Mouse (Mus musculus): Measurements from ENCODE around the gene Pgs1. TPM values are rescaled to one million over a fixed set of nuclear protein-coding genes. Genes with fewer than 3 reads are reported as not detected.

The Pgs1 gene
- 37.5 and 41.8 TPM in 2 replicates for polyA plus RNA-seq (2015; fragmentation: Nextera tagmentation; extraction: Ambion mirVana)

GRCm38 (mm10) chr11:117986126-117987031 lies at the start of gene Pgs1:
Gene Pgs1, plus strand, starts transcription at chr11:117986292.
- H3K4me1 ChIP-seq (ENCODE audit: insufficient read depth, low read length): peaks cover 29% of the 10 kb centered on the region
- H3K27ac ChIP-seq (ENCODE audit: low read length): peak within 1 kb of the TSS; percentile 35; the same call in 1 of the 2 replicates
- peak within 1 kb of the TSS; percentile 92 for H3K9ac ChIP-seq (replicated peaks; ENCODE audit: low read length)
- no peaks in the 10 kb centered on the region for H3K36me3 ChIP-seq (ENCODE audit: insufficient read depth, low read length)
- peak within 1 kb of the TSS; percentile 89 for H3K4me2 ChIP-seq (replicated peaks; ENCODE audit: low read depth, low read length)
- no peaks in the 10 kb centered on the region for H3K27me3 ChIP-seq (ENCODE audit: insufficient read depth, low read length)
- peak within 1 kb of the TSS; percentile 98 for H3K4me3 ChIP-seq (ENCODE audit: low read length)
- no peaks in the 10 kb centered on the region for H3K9me3 ChIP-seq (ENCODE audit: low read length)
- peak; percentile 82 for ATAC-seq (ENCODE audit: low FRiP score, low TSS enrichment)
- 6% methylated on average over 50 of the region's 51 CpGs for WGBS

DNA sequence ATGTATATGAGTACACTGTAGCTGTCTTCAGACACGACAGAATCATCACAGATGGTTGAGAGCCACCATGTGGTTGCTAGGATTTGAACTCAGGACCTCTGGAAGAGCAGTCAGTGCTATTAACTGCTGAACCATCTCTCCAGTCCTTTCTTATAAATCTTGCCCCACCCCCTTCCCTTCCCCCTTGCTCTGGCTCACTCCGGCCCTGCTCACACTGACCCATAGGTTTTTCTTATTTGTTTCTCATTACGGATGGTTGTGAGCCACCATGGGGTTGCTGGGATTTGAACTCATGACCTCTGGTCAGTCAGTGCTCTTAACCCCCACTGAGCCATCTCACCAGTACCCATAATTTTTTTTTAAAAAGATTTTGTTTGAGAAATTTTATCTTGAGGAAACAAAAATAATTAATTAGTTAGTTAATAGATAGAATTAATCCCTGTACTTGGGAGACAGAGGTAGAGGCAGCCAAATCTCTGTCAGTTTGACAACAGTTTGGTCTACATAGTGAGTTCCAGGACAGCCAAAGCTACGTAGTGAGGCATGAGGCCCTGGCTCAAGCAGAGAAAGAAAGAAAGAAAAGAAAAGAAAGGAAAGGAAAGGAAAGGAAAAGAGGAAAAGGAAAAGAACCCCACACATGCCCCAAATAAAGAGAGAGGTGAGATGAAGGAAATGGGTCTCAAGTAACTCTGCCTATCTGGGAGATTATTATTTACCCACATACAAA lies 46.9 kb upstream of the Pgs1 start:
- no peak for ATAC-seq (ENCODE audit: low FRiP score, low TSS enrichment)
- Histone ChIP-seq H3K4me1 (ENCODE audit: insufficient read depth, low read length) (peaks cover 45% of the 10 kb centered on the region), H3K36me3 (ENCODE audit: insufficient read depth, low read length) (no peaks in the 10 kb centered on the region), H3K4me3 (ENCODE audit: low read length) (no peak overlapping the region), H3K9ac (replicated peaks; ENCODE audit: low read length) (no peak overlapping the region), H3K27me3 (ENCODE audit: insufficient read depth, low read length) (no peaks in the 10 kb centered on the region), H3K4me2 (replicated peaks; ENCODE audit: low read depth, low read length) (peak overlapping the region; percentile 14; the same call in 1 of the 2 replicates), H3K27ac (ENCODE audit: low read length) (peak overlapping the region; percentile 82), H3K9me3 (ENCODE audit: low read length) (no peaks in the 10 kb centered on the region)
- WGBS: 38% methylated on average over 4 of the region's 4 CpGs

GRCm38 (mm10) chr11:117939741-117940285 lies 46.3 kb upstream of the Pgs1 start:
- 2% methylated on average over 7 of the region's 7 CpGs for WGBS
- Histone ChIP-seq H3K27me3 (ENCODE audit: insufficient read depth, low read length) (no peaks in the 10 kb centered on the region), H3K27ac (ENCODE audit: low read length) (peak overlapping the region; percentile 82), H3K9ac (replicated peaks; ENCODE audit: low read length) (0 out of 2 replicates have a peak overlapping the region, but pooled peaks have one; percentile 3), H3K9me3 (ENCODE audit: low read length) (no peaks in the 10 kb centered on the region), H3K36me3 (ENCODE audit: insufficient read depth, low read length) (no peaks in the 10 kb centered on the region), H3K4me3 (ENCODE audit: low read length) (no peak overlapping the region), H3K4me1 (ENCODE audit: insufficient read depth, low read length) (peaks cover 38% of the 10 kb centered on the region), H3K4me2 (replicated peaks; ENCODE audit: low read depth, low read length) (peak overlapping the region; percentile 14)
- peak; percentile 76 for ATAC-seq (ENCODE audit: low FRiP score, low TSS enrichment)

DNA sequence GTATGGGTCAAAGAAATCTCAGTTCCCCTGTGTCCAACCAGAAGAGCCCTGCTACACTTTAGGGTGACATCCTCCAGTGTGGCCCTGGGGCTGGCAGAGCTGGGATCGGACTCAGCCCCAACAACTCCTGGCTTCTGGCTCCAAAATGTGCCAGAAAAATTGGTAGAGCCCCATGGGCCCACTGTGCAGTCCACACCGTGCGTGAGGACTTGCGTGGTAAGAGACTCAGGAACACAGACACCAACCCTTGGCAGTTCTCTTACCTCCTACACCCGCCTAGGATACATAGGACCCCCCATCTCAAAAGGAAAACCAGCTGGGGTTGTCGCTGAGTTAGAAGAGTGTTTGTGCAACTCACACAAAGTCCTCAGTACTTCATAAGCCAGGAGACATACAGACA lies 45.2 kb upstream of the Pgs1 start:
- WGBS: 88% methylated on average over 6 of the region's 6 CpGs
- H3K36me3 ChIP-seq (ENCODE audit: insufficient read depth, low read length): no peaks in the 10 kb centered on the region
- no peaks in the 10 kb centered on the region for H3K9me3 ChIP-seq (ENCODE audit: low read length)
- peaks cover 32% of the 10 kb centered on the region for H3K4me1 ChIP-seq (ENCODE audit: insufficient read depth, low read length)
- ATAC-seq (ENCODE audit: low FRiP score, low TSS enrichment): no peak
- H3K4me2 ChIP-seq (replicated peaks; ENCODE audit: low read depth, low read length): no peak overlapping the region
- no peak overlapping the region for H3K4me3 ChIP-seq (ENCODE audit: low read length)
- peak overlapping the region; percentile 82; the same call in 1 of the 2 replicates for H3K27ac ChIP-seq (ENCODE audit: low read length)
- H3K27me3 ChIP-seq (ENCODE audit: insufficient read depth, low read length): no peaks in the 10 kb centered on the region
- no peak overlapping the region for H3K9ac ChIP-seq (replicated peaks; ENCODE audit: low read length)

GRCm38 (mm10) chr11:117941325-117941834 lies 44.7 kb upstream of the Pgs1 start:
- no peaks in the 10 kb centered on the region for H3K36me3 ChIP-seq (ENCODE audit: insufficient read depth, low read length)
- no peaks in the 10 kb centered on the region for H3K9me3 ChIP-seq (ENCODE audit: low read length)
- peaks cover 32% of the 10 kb centered on the region for H3K4me1 ChIP-seq (ENCODE audit: insufficient read depth, low read length)
- H3K4me3 ChIP-seq (ENCODE audit: low read length): no peak overlapping the region
- H3K27me3 ChIP-seq (ENCODE audit: insufficient read depth, low read length): no peaks in the 10 kb centered on the region
- H3K9ac ChIP-seq (replicated peaks; ENCODE audit: low read length): no peak overlapping the region
- no peak for ATAC-seq (ENCODE audit: low FRiP score, low TSS enrichment)
- H3K4me2 ChIP-seq (replicated peaks; ENCODE audit: low read depth, low read length): no peak overlapping the region
- 76% methylated on average over 8 of the region's 8 CpGs for WGBS
- no peak overlapping the region for H3K27ac ChIP-seq (ENCODE audit: low read length)

- Histone ChIP-seq H3K4me3 (ENCODE audit: low read length) (no peak overlapping the region), H3K4me2 (replicated peaks; ENCODE audit: low read depth, low read length) (no peak overlapping the region), H3K27ac (ENCODE audit: low read length) (no peak overlapping the region), H3K9ac (replicated peaks; ENCODE audit: low read length) (no peak overlapping the region), H3K36me3 (ENCODE audit: insufficient read depth, low read length) (no peaks in the 10 kb centered on the region), H3K27me3 (ENCODE audit: insufficient read depth, low read length) (no peaks in the 10 kb centered on the region), H3K4me1 (ENCODE audit: insufficient read depth, low read length) (peaks cover 32% of the 10 kb centered on the region), H3K9me3 (ENCODE audit: low read length) (no peaks in the 10 kb centered on the region)
- WGBS: 45% methylated on average over 4 of the region's 4 CpGs
- ATAC-seq (ENCODE audit: low FRiP score, low TSS enrichment): no peak
These were observed 44.2 kb upstream of the Pgs1 start for GRCm38 (mm10) chr11:117941848-117942247.

GRCm38 (mm10) chr11:117946195-117946979 lies 39.7 kb upstream of the Pgs1 start:
- 38% methylated on average over 11 of the region's 11 CpGs for WGBS
- peak overlapping the region; percentile 79 for H3K27ac ChIP-seq (ENCODE audit: low read length)
- H3K36me3 ChIP-seq (ENCODE audit: insufficient read depth, low read length): no peaks in the 10 kb centered on the region
- H3K27me3 ChIP-seq (ENCODE audit: insufficient read depth, low read length): no peaks in the 10 kb centered on the region
- no peak overlapping the region for H3K9ac ChIP-seq (replicated peaks; ENCODE audit: low read length)
- no peak overlapping the region for H3K4me3 ChIP-seq (ENCODE audit: low read length)
- no peaks in the 10 kb centered on the region for H3K9me3 ChIP-seq (ENCODE audit: low read length)
- peak overlapping the region; percentile 25 for H3K4me2 ChIP-seq (replicated peaks; ENCODE audit: low read depth, low read length)
- peaks cover 29% of the 10 kb centered on the region for H3K4me1 ChIP-seq (ENCODE audit: insufficient read depth, low read length)
- ATAC-seq (ENCODE audit: low FRiP score, low TSS enrichment): peak; percentile 11; the same call in 1 of the 2 replicates

- Histone ChIP-seq H3K27ac (ENCODE audit: low read length) (peak overlapping the region; percentile 79), H3K27me3 (ENCODE audit: insufficient read depth, low read length) (no peaks in the 10 kb centered on the region), H3K4me2 (replicated peaks; ENCODE audit: low read depth, low read length) (peak overlapping the region; percentile 25), H3K4me1 (ENCODE audit: insufficient read depth, low read length) (peaks cover 35% of the 10 kb centered on the region), H3K4me3 (ENCODE audit: low read length) (no peak overlapping the region), H3K9me3 (ENCODE audit: low read length) (no peaks in the 10 kb centered on the region), H3K36me3 (ENCODE audit: insufficient read depth, low read length) (no peaks in the 10 kb centered on the region), H3K9ac (replicated peaks; ENCODE audit: low read length) (no peak overlapping the region)
- ATAC-seq (ENCODE audit: low FRiP score, low TSS enrichment): peak; percentile 20; the same call in 1 of the 2 replicates
- 44% methylated on average over 10 of the region's 10 CpGs for WGBS
These were observed 39.1 kb upstream of the Pgs1 start for GRCm38 (mm10) chr11:117946996-117947419.
